Mouse (Mus musculus): ENCODE results near the gene Tspan7. TPM values are rescaled to one million over a fixed set of nuclear protein-coding genes. Genes with fewer than 3 reads are reported as not detected.

Tspan7 gene
- total and polyA plus RNA-seq, 3 experiments: under 0.01 TPM; not detected in 2

- TF ChIP-seq TAL1 (conservative IDR thresholded peaks at IDR 0.05; ENCODE audit: low read depth, low read length) (no peak), POLR2AphosphoS5 (IDR thresholded peaks at IDR 0.05; ENCODE audit: insufficient replicate concordance, low read depth, low read length) (no peak), GATA1 (IDR thresholded peaks at IDR 0.05; ENCODE audit: borderline replicate concordance, low read length) (no peak), CTCF (IDR thresholded peaks at IDR 0.05; ENCODE audit: low read depth, low read length) (no peak), GATA2 (IDR thresholded peaks at IDR 0.05; ENCODE audit: borderline replicate concordance, low read depth, low read length) (no peak)
- ATAC-seq (ENCODE audit: extremely low read depth, insufficient number of reproducible peaks, low FRiP score, poor library complexity, severe bottlenecking): no peak
- no peak overlapping the region for H3K4me3 ChIP-seq (ENCODE audit: low read depth, low read length)
These were observed 30.0 kb downstream of the Tspan7 start for GRCm38 (mm10) chrX:10514971-10515370.

GRCm38 (mm10) chrX:10516448-10516847, 31.5 kb downstream of the Tspan7 start:
- ATAC-seq (ENCODE audit: extremely low read depth, insufficient number of reproducible peaks, low FRiP score, poor library complexity, severe bottlenecking): no peak
- TF ChIP-seq CTCF (IDR thresholded peaks at IDR 0.05; ENCODE audit: low read depth, low read length) (no peak), GATA1 (IDR thresholded peaks at IDR 0.05; ENCODE audit: borderline replicate concordance, low read length) (no peak), POLR2AphosphoS5 (IDR thresholded peaks at IDR 0.05; ENCODE audit: insufficient replicate concordance, low read depth, low read length) (no peak)
- H3K36me3 ChIP-seq (replicated peaks): no peaks in the 10 kb centered on the region

More at GRCm38 (mm10) chrX:10514971-10515370, 30.0 kb downstream of the Tspan7 start:
- Histone ChIP-seq H3K27me3 (ENCODE audit: insufficient read depth, low read length) (no peaks in the 10 kb centered on the region), H3K36me3 (replicated peaks) (no peaks in the 10 kb centered on the region), H3K4me1 (ENCODE audit: insufficient read depth, low read depth, low read length) (no peaks in the 10 kb centered on the region), H3K9me3 (replicated peaks) (no peaks in the 10 kb centered on the region)
- no peak for DNase-seq (ENCODE audit: low spot score)

GRCm38 (mm10) chrX:10516925-10517324, 32.0 kb downstream of the Tspan7 start:
- TF ChIP-seq GATA2 (IDR thresholded peaks at IDR 0.05; ENCODE audit: borderline replicate concordance, low read depth, low read length): no peak
- no peak for TF ChIP-seq TAL1 (conservative IDR thresholded peaks at IDR 0.05; ENCODE audit: low read depth, low read length)
- TF ChIP-seq POLR2AphosphoS5 (IDR thresholded peaks at IDR 0.05; ENCODE audit: insufficient replicate concordance, low read depth, low read length): no peak
- no peak for TF ChIP-seq GATA1 (IDR thresholded peaks at IDR 0.05; ENCODE audit: borderline replicate concordance, low read length)
- H3K9me3 ChIP-seq (replicated peaks): no peaks in the 10 kb centered on the region
- ATAC-seq (ENCODE audit: extremely low read depth, insufficient number of reproducible peaks, low FRiP score, poor library complexity, severe bottlenecking) (no peak), DNase-seq (ENCODE audit: low spot score) (no peak)
- H3K4me3 ChIP-seq (ENCODE audit: low read depth, low read length): no peak overlapping the region
- no peaks in the 10 kb centered on the region for H3K36me3 ChIP-seq (replicated peaks)
- no peaks in the 10 kb centered on the region for H3K4me1 ChIP-seq (ENCODE audit: insufficient read depth, low read depth, low read length)
- H3K27me3 ChIP-seq (ENCODE audit: insufficient read depth, low read length): no peaks in the 10 kb centered on the region

More at GRCm38 (mm10) chrX:10516448-10516847, 31.5 kb downstream of the Tspan7 start:
- no peak for DNase-seq (ENCODE audit: low spot score)
- no peaks in the 10 kb centered on the region for H3K4me1 ChIP-seq (ENCODE audit: insufficient read depth, low read depth, low read length)
- no peak overlapping the region for H3K4me3 ChIP-seq (ENCODE audit: low read depth, low read length)
- no peaks in the 10 kb centered on the region for H3K9me3 ChIP-seq (replicated peaks)
- H3K27me3 ChIP-seq (ENCODE audit: insufficient read depth, low read length): no peaks in the 10 kb centered on the region

- no peak overlapping the region for H3K4me3 ChIP-seq (ENCODE audit: low read depth, low read length)
- DNase-seq (ENCODE audit: low spot score): no peak
- no peaks in the 10 kb centered on the region for H3K27me3 ChIP-seq (ENCODE audit: insufficient read depth, low read length)
- no peaks in the 10 kb centered on the region for H3K4me1 ChIP-seq (ENCODE audit: insufficient read depth, low read depth, low read length)
- TF ChIP-seq GATA1 (IDR thresholded peaks at IDR 0.05; ENCODE audit: borderline replicate concordance, low read length) (no peak), GATA2 (IDR thresholded peaks at IDR 0.05; ENCODE audit: borderline replicate concordance, low read depth, low read length) (no peak), TAL1 (conservative IDR thresholded peaks at IDR 0.05; ENCODE audit: low read depth, low read length) (no peak), POLR2AphosphoS5 (IDR thresholded peaks at IDR 0.05; ENCODE audit: insufficient replicate concordance, low read depth, low read length) (no peak), CTCF (IDR thresholded peaks at IDR 0.05; ENCODE audit: low read depth, low read length) (no peak)
- H3K9me3 ChIP-seq (replicated peaks): no peaks in the 10 kb centered on the region
- no peak for ATAC-seq (ENCODE audit: extremely low read depth, insufficient number of reproducible peaks, low FRiP score, poor library complexity, severe bottlenecking)
- H3K36me3 ChIP-seq (replicated peaks): no peaks in the 10 kb centered on the region
These were observed 32.8 kb downstream of the Tspan7 start for GRCm38 (mm10) chrX:10517756-10518155.

- TF ChIP-seq GATA1 (IDR thresholded peaks at IDR 0.05; ENCODE audit: borderline replicate concordance, low read length) (no peak), POLR2AphosphoS5 (IDR thresholded peaks at IDR 0.05; ENCODE audit: insufficient replicate concordance, low read depth, low read length) (no peak), CTCF (IDR thresholded peaks at IDR 0.05; ENCODE audit: low read depth, low read length) (no peak), GATA2 (IDR thresholded peaks at IDR 0.05; ENCODE audit: borderline replicate concordance, low read depth, low read length) (no peak), TAL1 (conservative IDR thresholded peaks at IDR 0.05; ENCODE audit: low read depth, low read length) (no peak)
- H3K27me3 ChIP-seq (ENCODE audit: insufficient read depth, low read length): no peaks in the 10 kb centered on the region
These were observed 33.6 kb downstream of the Tspan7 start for GRCm38 (mm10) chrX:10518510-10518909.

GRCm38 (mm10) chrX:10535450-10535849, 50.5 kb downstream of the Tspan7 start:
- no peak for DNase-seq (ENCODE audit: low spot score)
- no peak for ATAC-seq (ENCODE audit: extremely low read depth, insufficient number of reproducible peaks, low FRiP score, poor library complexity, severe bottlenecking)
- Histone ChIP-seq H3K4me1 (ENCODE audit: insufficient read depth, low read depth, low read length) (no peaks in the 10 kb centered on the region), H3K4me3 (ENCODE audit: low read depth, low read length) (no peak overlapping the region), H3K9me3 (replicated peaks) (no peaks in the 10 kb centered on the region), H3K27me3 (ENCODE audit: insufficient read depth, low read length) (no peaks in the 10 kb centered on the region), H3K36me3 (replicated peaks) (no peaks in the 10 kb centered on the region)
- TF ChIP-seq GATA2 (IDR thresholded peaks at IDR 0.05; ENCODE audit: borderline replicate concordance, low read depth, low read length) (no peak), TAL1 (conservative IDR thresholded peaks at IDR 0.05; ENCODE audit: low read depth, low read length) (no peak), POLR2AphosphoS5 (IDR thresholded peaks at IDR 0.05; ENCODE audit: insufficient replicate concordance, low read depth, low read length) (no peak), GATA1 (IDR thresholded peaks at IDR 0.05; ENCODE audit: borderline replicate concordance, low read length) (no peak), CTCF (IDR thresholded peaks at IDR 0.05; ENCODE audit: low read depth, low read length) (no peak)

More at GRCm38 (mm10) chrX:10518510-10518909, 33.6 kb downstream of the Tspan7 start:
- Histone ChIP-seq H3K4me3 (ENCODE audit: low read depth, low read length) (no peak overlapping the region), H3K4me1 (ENCODE audit: insufficient read depth, low read depth, low read length) (no peaks in the 10 kb centered on the region), H3K36me3 (replicated peaks) (no peaks in the 10 kb centered on the region), H3K9me3 (replicated peaks) (no peaks in the 10 kb centered on the region)
- ATAC-seq (ENCODE audit: extremely low read depth, insufficient number of reproducible peaks, low FRiP score, poor library complexity, severe bottlenecking) (no peak), DNase-seq (ENCODE audit: low spot score) (no peak)
